Mouse (Mus musculus): ENCODE data around the gene 2010111I01Rik. TPM values are rescaled to one million over a fixed set of nuclear protein-coding genes. Genes with fewer than 3 reads are reported as not detected.

Gene 2010111I01Rik
- polyA plus RNA-seq, 2 experiments, result 10.7 to 13.6 TPM

GRCm38 (mm10) chr13:63225796-63226583 is 261.3 kb downstream of the 2010111I01Rik start:
- no peak overlapping the region for H3K4me3 ChIP-seq (ENCODE audit: insufficient read depth in 1 of 2, low read depth in 2 of 2, low read length in 2 of 2)
- no peaks in the 10 kb centered on the region for H3K27me3 ChIP-seq (ENCODE audit: control insufficient read depth, insufficient read depth, low read length)
- H3K4me1 ChIP-seq (replicated peaks; ENCODE audit: control insufficient read depth in 2 of 2, insufficient read depth in 2 of 2, low read length in 1 of 2), result 0 out of 4 replicates have a peak, but pooled peaks cover 0 to 2% of the 10 kb centered on the region in 2 experiments
- 76% methylated on average over 8 of the region's 8 CpGs for WGBS (ENCODE audit: insufficient replicate concordance)
- no peak for ATAC-seq (ENCODE audit: insufficient read depth)
- TF ChIP-seq EP300 (IDR thresholded peaks at IDR 0.05; ENCODE audit: low read depth) (no peak), CTCF (IDR thresholded peaks at IDR 0.05; ENCODE audit: low read depth) (no peak)
- H3K36me3 ChIP-seq (replicated peaks; ENCODE audit: control insufficient read depth, insufficient read depth, low read depth), result no peaks in the 10 kb centered on the region
- H3K9ac ChIP-seq (replicated peaks), result no peak overlapping the region
- H3K27ac ChIP-seq, result no peak overlapping the region
- no peaks in the 10 kb centered on the region for H3K9me3 ChIP-seq (ENCODE audit: control insufficient read depth, low read length)
- DNase-seq (ENCODE audit: low read depth in 3 of 3, low spot score in 3 of 3), result no peak
- no peak overlapping the region for H3K4me2 ChIP-seq (ENCODE audit: low read depth)

- no peaks in the 10 kb centered on the region for H3K36me3 ChIP-seq (replicated peaks; ENCODE audit: control insufficient read depth, insufficient read depth, low read depth)
- peaks cover 0 to 7% of the 10 kb centered on the region in 2 experiments; a peak in 1 of 4 replicates for H3K4me1 ChIP-seq (replicated peaks; ENCODE audit: control insufficient read depth in 2 of 2, insufficient read depth in 2 of 2, low read length in 1 of 2)
- no peak for DNase-seq (ENCODE audit: low read depth in 3 of 3, low spot score in 3 of 3)
- no peak overlapping the region for H3K4me3 ChIP-seq (ENCODE audit: insufficient read depth in 1 of 2, low read depth in 2 of 2, low read length in 2 of 2)
- H3K9me3 ChIP-seq (ENCODE audit: control insufficient read depth, low read length), result no peaks in the 10 kb centered on the region
- TF ChIP-seq CTCF (IDR thresholded peaks at IDR 0.05; ENCODE audit: low read depth) (no peak), EP300 (IDR thresholded peaks at IDR 0.05; ENCODE audit: low read depth) (no peak)
- no peak for ATAC-seq (ENCODE audit: insufficient read depth)
- H3K4me2 ChIP-seq (ENCODE audit: low read depth), result no peak overlapping the region
- no peaks in the 10 kb centered on the region for H3K27me3 ChIP-seq (ENCODE audit: control insufficient read depth, insufficient read depth, low read length)
- 64% methylated on average over 3 of the region's 3 CpGs for WGBS (ENCODE audit: insufficient replicate concordance)
- no peak overlapping the region for H3K9ac ChIP-seq (replicated peaks)
- H3K27ac ChIP-seq, result no peak overlapping the region
These were observed 263.1 kb downstream of the 2010111I01Rik start for GRCm38 (mm10) chr13:63227785-63228184.

- no peaks in the 10 kb centered on the region for H3K9me3 ChIP-seq (ENCODE audit: control insufficient read depth, low read length)
- H3K27me3 ChIP-seq (ENCODE audit: control insufficient read depth, insufficient read depth, low read length), result no peaks in the 10 kb centered on the region
- no peak overlapping the region for H3K4me2 ChIP-seq (ENCODE audit: low read depth)
- 47% methylated on average over 7 of the region's 7 CpGs for WGBS (ENCODE audit: insufficient replicate concordance)
- H3K27ac ChIP-seq, result no peak overlapping the region
- TF ChIP-seq CTCF (IDR thresholded peaks at IDR 0.05; ENCODE audit: low read depth) (no peak), EP300 (IDR thresholded peaks at IDR 0.05; ENCODE audit: low read depth) (no peak)
- H3K36me3 ChIP-seq (replicated peaks; ENCODE audit: control insufficient read depth, insufficient read depth, low read depth), result no peaks in the 10 kb centered on the region
- H3K4me1 ChIP-seq (replicated peaks; ENCODE audit: control insufficient read depth in 2 of 2, insufficient read depth in 2 of 2, low read length in 1 of 2), result peaks cover 0 to 7% of the 10 kb centered on the region in 2 experiments; a peak in 1 of 4 replicates
- DNase-seq (ENCODE audit: low read depth in 3 of 3, low spot score in 3 of 3), result no peak
- H3K4me3 ChIP-seq (ENCODE audit: insufficient read depth in 1 of 2, low read depth in 2 of 2, low read length in 2 of 2), result no peak overlapping the region
- H3K9ac ChIP-seq (replicated peaks), result no peak overlapping the region
- ATAC-seq (ENCODE audit: insufficient read depth), result no peak
These were observed 266.4 kb downstream of the 2010111I01Rik start for GRCm38 (mm10) chr13:63230955-63231701.

- no peak overlapping the region for H3K9ac ChIP-seq (replicated peaks)
- no peak for DNase-seq (ENCODE audit: low read depth in 3 of 3, low spot score in 3 of 3)
- no peak for TF ChIP-seq EP300 (IDR thresholded peaks at IDR 0.05; ENCODE audit: low read depth)
- no peak for TF ChIP-seq CTCF (IDR thresholded peaks at IDR 0.05; ENCODE audit: low read depth)
- H3K4me1 ChIP-seq (replicated peaks; ENCODE audit: control insufficient read depth in 2 of 2, insufficient read depth in 2 of 2, low read length in 1 of 2), result peaks cover 0 to 7% of the 10 kb centered on the region in 2 experiments; a peak in 1 of 4 replicates
- 37% methylated on average over 3 of the region's 3 CpGs for WGBS (ENCODE audit: insufficient replicate concordance)
- H3K4me2 ChIP-seq (ENCODE audit: low read depth), result no peak overlapping the region
- H3K4me3 ChIP-seq (ENCODE audit: insufficient read depth in 1 of 2, low read depth in 2 of 2, low read length in 2 of 2), result no peak overlapping the region
- no peak overlapping the region for H3K27ac ChIP-seq
- H3K27me3 ChIP-seq (ENCODE audit: control insufficient read depth, insufficient read depth, low read length), result no peaks in the 10 kb centered on the region
- H3K36me3 ChIP-seq (replicated peaks; ENCODE audit: control insufficient read depth, insufficient read depth, low read depth), result no peaks in the 10 kb centered on the region
- ATAC-seq (ENCODE audit: insufficient read depth), result no peak
- no peaks in the 10 kb centered on the region for H3K9me3 ChIP-seq (ENCODE audit: control insufficient read depth, low read length)
These were observed 267.0 kb downstream of the 2010111I01Rik start for GRCm38 (mm10) chr13:63231702-63232070.

- Histone ChIP-seq H3K36me3 (replicated peaks; ENCODE audit: control insufficient read depth, insufficient read depth, low read depth) (no peaks in the 10 kb centered on the region), H3K27ac (no peak overlapping the region), H3K9ac (replicated peaks) (no peak overlapping the region), H3K27me3 (ENCODE audit: control insufficient read depth, insufficient read depth, low read length) (no peaks in the 10 kb centered on the region), H3K9me3 (ENCODE audit: control insufficient read depth, low read length) (no peaks in the 10 kb centered on the region), H3K4me2 (ENCODE audit: low read depth) (no peak overlapping the region), H3K4me3 (ENCODE audit: insufficient read depth in 1 of 2, low read depth in 2 of 2, low read length in 2 of 2) (no peak overlapping the region), H3K4me1 (replicated peaks; ENCODE audit: control insufficient read depth in 2 of 2, insufficient read depth in 2 of 2, low read length in 1 of 2) (peaks cover 0 to 7% of the 10 kb centered on the region in 2 experiments; a peak in 1 of 4 replicates)
- TF ChIP-seq EP300 (IDR thresholded peaks at IDR 0.05; ENCODE audit: low read depth) (no peak), CTCF (IDR thresholded peaks at IDR 0.05; ENCODE audit: low read depth) (no peak)
- 26% methylated on average over 2 of the region's 2 CpGs for WGBS (ENCODE audit: insufficient replicate concordance)
- DNase-seq (ENCODE audit: low read depth in 3 of 3, low spot score in 3 of 3), result no peak
- no peak for ATAC-seq (ENCODE audit: insufficient read depth)
These were observed 267.9 kb downstream of the 2010111I01Rik start for GRCm38 (mm10) chr13:63232558-63232957.

Data from liver, embryonic 14.5 days (tissue).